Mouse (Mus musculus) embryonic facial prominence, embryonic 11.5 days (tissue): Measurements from ENCODE around the gene Arl11. TPM values are rescaled to one million over a fixed set of nuclear protein-coding genes. Genes with fewer than 3 reads are reported as not detected.
A peak's percentile ranks its signal among the peaks of the same experiment; 100 is the strongest.
"Not testable (repeated sequence)": the region's sequence is repeated elsewhere in the genome, so short reads cannot be mapped to it uniquely, and the experiment has no call there.

Experiments
- ATAC-seq: fragments of 200-750 bp; cut with Nextera tagmentation; replicated peaks from 2 replicates; pipeline ENCODE4 v1.8.0; 2017; ENCODE audit warnings: low read depth; ENCODE audit not compliant: insufficient number of reproducible peaks, low FRiP score, low TSS enrichment
- DNase-seq: peaks from one replicate; pipeline ENCODE4 v3.0.0-alpha.2; 2015; ENCODE audit warnings: low spot score
- H3K27ac ChIP-seq: fragments of 300-500 bp; sonication (generic); replicated peaks from 2 replicates; pipeline ENCODE4 v1.5.1; 2014; ENCODE audit warnings: mild to moderate bottlenecking, low read depth, low read length, control low read depth
- H3K27me3 ChIP-seq: fragments of 300-500 bp; sonication (generic); 2 replicates; pipeline ENCODE4 v1.6.1; 2014; ENCODE audit warnings: mild to moderate bottlenecking, low read length, moderate library complexity, mixed read lengths; ENCODE audit not compliant: control insufficient read depth, insufficient read depth
- H3K36me3 ChIP-seq: fragments of 300-500 bp; sonication (generic); replicated peaks from 2 replicates; pipeline ENCODE4 v1.6.1; 2014; ENCODE audit warnings: low read depth, mild to moderate bottlenecking, low read length, moderate library complexity, mixed read lengths; ENCODE audit not compliant: control insufficient read depth, insufficient read depth
- H3K4me1 ChIP-seq: fragments of 300-500 bp; sonication (generic); 2 replicates; pipeline ENCODE4 v1.6.1; 2014; ENCODE audit warnings: low read length, mixed read lengths; ENCODE audit not compliant: control insufficient read depth, insufficient read depth
- H3K4me2 ChIP-seq: fragments of 300-500 bp; sonication (generic); 2 replicates; pipeline ENCODE4 v1.6.1; 2014; ENCODE audit warnings: low read depth, mild to moderate bottlenecking, control low read depth, low read length, moderate library complexity
- H3K4me3 ChIP-seq: fragments of 300-500 bp; sonication (generic); 2 replicates; pipeline ENCODE4 v1.5.1; 2014; ENCODE audit warnings: low read depth, low read length, control low read depth
- H3K9ac ChIP-seq: fragments of 300-500 bp; sonication (generic); replicated peaks from 2 replicates; pipeline ENCODE4 v1.6.1; 2014; ENCODE audit warnings: mild to moderate bottlenecking, control low read depth, low read length
- H3K9me3 ChIP-seq: fragments of 300-500 bp; sonication (generic); replicated peaks from 2 replicates; pipeline ENCODE4 v1.6.1; 2016; ENCODE audit warnings: mild to moderate bottlenecking, low read length, inconsistent platforms, mixed read lengths; ENCODE audit not compliant: control insufficient read depth
- WGBS: fragments of 180-500 bp; shearing (Covaris S2); extraction: QIAGEN DNeasy Blood & Tissue Kit; methylation state at CpG from one replicate; pipeline ENCODE4 v1.1.7; 2014; 5-methylcytosine and 5-hydroxymethylcytosine counted together
- polyA plus RNA-seq: library from polyadenylated mRNA; unstranded; fragments of >200 nt; fragmentation: Nextera tagmentation; extraction: Ambion mirVana; gene quantifications from 2 replicates; pipeline ENCODE4 v1.2.1, GENCODE M21; 2014

Gene Arl11
- polyA plus RNA-seq, 1 experiment from 2014 or later: 0.74 TPM

DNA sequence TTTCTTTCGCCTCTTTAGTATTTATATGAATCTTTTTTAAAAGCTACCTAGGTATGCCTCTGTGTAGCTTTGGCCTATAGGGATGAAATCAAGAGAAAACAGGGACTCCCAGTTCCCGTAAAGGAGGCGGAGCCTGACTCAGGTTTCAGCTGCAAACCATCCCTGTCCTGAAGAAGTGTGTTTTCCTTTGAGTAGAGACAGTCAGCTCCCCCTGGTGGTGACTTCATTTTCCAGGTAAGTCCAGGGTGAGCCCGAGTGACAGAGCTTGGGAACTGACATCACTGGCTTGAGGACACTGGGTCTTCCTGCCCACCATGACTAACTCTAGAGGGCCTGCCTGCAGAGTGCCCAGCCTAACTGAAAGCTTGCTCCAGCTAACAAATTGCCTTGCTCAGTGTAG, 7.3 kb downstream of the Arl11 start:
- H3K36me3 ChIP-seq: no peaks in the 10 kb centered on the region
- no peaks in the 10 kb centered on the region for H3K27me3 ChIP-seq
- H3K4me2 ChIP-seq: no peak overlapping the region
- no peak overlapping the region for H3K9ac ChIP-seq
- H3K4me3 ChIP-seq: no peak overlapping the region
- no peak overlapping the region for H3K27ac ChIP-seq
- 26% methylated on average over 4 of the region's 4 CpGs for WGBS
- H3K4me1 ChIP-seq: no peaks in the 10 kb centered on the region
- ATAC-seq (0 out of 2 replicates have a peak, but pooled peaks have one; percentile 18), DNase-seq (peak; percentile 82)
- no peaks in the 10 kb centered on the region for H3K9me3 ChIP-seq

DNA sequence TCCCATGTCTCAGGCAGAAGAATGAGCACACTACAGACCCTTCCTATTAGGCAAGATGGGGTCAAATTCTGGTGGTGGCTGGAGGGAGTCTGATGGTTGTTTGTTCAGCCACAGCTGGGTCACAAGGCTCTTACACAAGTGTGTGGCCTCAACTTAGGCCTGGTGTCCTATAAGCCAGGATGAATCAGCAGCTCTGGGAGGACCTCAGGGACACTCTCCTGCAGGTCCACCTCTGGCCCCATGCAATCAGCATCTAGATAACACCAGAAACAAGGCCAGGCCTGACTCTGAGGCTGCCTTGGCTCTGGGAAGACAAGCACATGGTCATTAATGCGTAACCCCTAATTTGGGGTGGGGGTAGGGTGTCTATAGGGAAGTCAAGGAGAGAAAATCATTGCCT, 11.2 kb downstream of the Arl11 start:
- Histone ChIP-seq H3K9ac (no peak overlapping the region), H3K27me3 (no peaks in the 10 kb centered on the region), H3K4me3 (no peak overlapping the region), H3K9me3 (no peaks in the 10 kb centered on the region; the same call in 1 of the 2 replicates), H3K27ac (no peak overlapping the region), H3K4me2 (no peak overlapping the region), H3K4me1 (no peaks in the 10 kb centered on the region), H3K36me3 (no peaks in the 10 kb centered on the region)
- DNase-seq: no peak
- 79% methylated on average over 1 of the region's 1 CpGs for WGBS
- ATAC-seq: no peak

- Histone ChIP-seq H3K4me3 (no peak overlapping the region), H3K27me3 (no peaks in the 10 kb centered on the region), H3K36me3 (no peaks in the 10 kb centered on the region), H3K27ac (no peak overlapping the region), H3K4me2 (no peak overlapping the region), H3K9ac (no peak overlapping the region), H3K9me3 (no peaks in the 10 kb centered on the region; the same call in 1 of the 2 replicates), H3K4me1 (no peaks in the 10 kb centered on the region)
- no peak for DNase-seq
- no peak for ATAC-seq
- 86% methylated on average over 4 of the region's 4 CpGs for WGBS
Observed at GRCm38 (mm10) chr14:61321200-61321599, 11.6 kb downstream of the Arl11 start.

DNA sequence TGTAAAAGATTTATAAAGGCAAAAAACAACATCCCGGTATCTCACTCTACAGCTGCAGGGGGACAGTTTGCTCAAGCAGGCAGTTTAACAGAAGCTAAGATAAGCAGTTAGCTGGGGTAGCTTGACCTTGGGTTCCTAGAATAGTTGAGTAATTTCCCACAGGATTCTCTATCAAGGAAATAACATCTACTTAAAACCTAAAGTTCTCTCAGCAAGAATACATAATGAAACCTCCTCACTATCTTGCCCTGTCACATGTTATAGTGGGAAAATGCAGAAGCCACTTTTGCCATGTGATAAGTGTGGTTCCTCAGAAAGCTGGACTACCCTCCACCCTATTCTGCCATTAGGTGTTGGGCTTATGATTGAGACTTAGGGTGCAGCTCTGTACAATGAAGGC, 13.2 kb downstream of the Arl11 start:
- no peaks in the 10 kb centered on the region for H3K36me3 ChIP-seq
- no peak overlapping the region for H3K4me3 ChIP-seq
- DNase-seq (no peak), ATAC-seq (no peak)
- no peaks in the 10 kb centered on the region for H3K27me3 ChIP-seq
- WGBS: 94% methylated on average over 1 of the region's 1 CpGs
- no peak overlapping the region for H3K27ac ChIP-seq
- no peak overlapping the region for H3K9ac ChIP-seq
- H3K4me1 ChIP-seq: no peaks in the 10 kb centered on the region; the same call in 1 of the 2 replicates
- no peaks in the 10 kb centered on the region; the same call in 1 of the 2 replicates for H3K9me3 ChIP-seq
- no peak overlapping the region for H3K4me2 ChIP-seq

DNA sequence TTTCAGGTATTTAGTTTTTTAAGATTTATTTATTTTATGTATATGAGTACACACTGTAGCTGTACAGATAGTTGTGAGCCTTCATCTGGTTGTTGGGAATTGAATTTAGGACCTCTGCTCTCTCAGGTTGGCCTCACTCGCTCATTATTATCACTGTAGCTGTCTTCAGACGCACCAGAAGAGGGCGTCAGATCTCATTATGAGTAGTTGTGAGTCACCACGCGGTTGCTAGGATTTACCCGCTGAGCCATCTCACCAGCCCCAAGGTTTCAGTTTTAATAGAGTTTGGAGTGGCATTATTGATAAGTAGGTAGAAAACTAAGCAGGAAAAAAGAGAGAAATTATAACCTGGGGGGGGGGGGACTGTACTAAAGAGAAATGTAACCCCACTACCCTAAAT, 17.5 kb downstream of the Arl11 start:
- H3K27ac ChIP-seq, ATAC-seq, H3K36me3 ChIP-seq, H3K27me3 ChIP-seq, H3K9me3 ChIP-seq, H3K9ac ChIP-seq, H3K4me2 ChIP-seq, DNase-seq, H3K4me3 ChIP-seq, H3K4me1 ChIP-seq: not testable (repeated sequence)
- 14% methylated on average over 6 of the region's 6 CpGs for WGBS

GRCm38 (mm10) chr14:61327618-61328450, 18.3 kb downstream of the Arl11 start:
- Histone ChIP-seq H3K36me3 (no peaks in the 10 kb centered on the region), H3K4me1 (no peaks in the 10 kb centered on the region; the same call in 1 of the 2 replicates), H3K27me3 (no peaks in the 10 kb centered on the region), H3K4me2 (peak overlapping the region; percentile 41), H3K9ac (peak overlapping the region; percentile 34), H3K4me3 (peak overlapping the region; percentile 14; the same call in 1 of the 2 replicates), H3K9me3 (no peaks in the 10 kb centered on the region; the same call in 1 of the 2 replicates), H3K27ac (no peak overlapping the region)
- 27% methylated on average over 19 of the region's 19 CpGs for WGBS
- ATAC-seq (peak; percentile 57), DNase-seq (peak; percentile 67)

DNA sequence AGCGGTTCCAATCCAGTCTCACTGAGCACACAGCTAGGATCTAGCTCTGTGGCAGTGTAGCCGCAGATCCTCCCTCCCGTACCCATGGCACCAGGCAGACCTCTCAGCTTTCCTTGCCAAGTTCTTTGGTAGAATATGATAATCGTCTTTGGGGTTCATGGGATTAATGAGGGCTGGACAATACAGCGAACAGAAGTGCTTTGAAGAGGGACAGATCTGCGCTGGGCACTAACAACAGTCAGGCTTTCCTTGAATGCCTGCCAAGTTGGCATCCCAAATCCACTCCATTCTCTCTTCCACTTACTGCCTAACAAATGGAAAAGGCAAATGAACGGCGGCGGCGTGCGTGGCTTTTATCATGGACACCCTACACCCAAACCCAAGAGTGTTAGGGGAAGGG, 21.0 kb downstream of the Arl11 start:
- Histone ChIP-seq H3K9ac (no peak overlapping the region), H3K4me1 (no peaks in the 10 kb centered on the region; the same call in 1 of the 2 replicates), H3K9me3 (no peaks in the 10 kb centered on the region), H3K36me3 (no peaks in the 10 kb centered on the region), H3K4me3 (no peak overlapping the region), H3K27ac (no peak overlapping the region), H3K4me2 (no peak overlapping the region), H3K27me3 (no peaks in the 10 kb centered on the region)
- 83% methylated on average over 11 of the region's 11 CpGs for WGBS
- ATAC-seq (no peak), DNase-seq (no peak)

DNA sequence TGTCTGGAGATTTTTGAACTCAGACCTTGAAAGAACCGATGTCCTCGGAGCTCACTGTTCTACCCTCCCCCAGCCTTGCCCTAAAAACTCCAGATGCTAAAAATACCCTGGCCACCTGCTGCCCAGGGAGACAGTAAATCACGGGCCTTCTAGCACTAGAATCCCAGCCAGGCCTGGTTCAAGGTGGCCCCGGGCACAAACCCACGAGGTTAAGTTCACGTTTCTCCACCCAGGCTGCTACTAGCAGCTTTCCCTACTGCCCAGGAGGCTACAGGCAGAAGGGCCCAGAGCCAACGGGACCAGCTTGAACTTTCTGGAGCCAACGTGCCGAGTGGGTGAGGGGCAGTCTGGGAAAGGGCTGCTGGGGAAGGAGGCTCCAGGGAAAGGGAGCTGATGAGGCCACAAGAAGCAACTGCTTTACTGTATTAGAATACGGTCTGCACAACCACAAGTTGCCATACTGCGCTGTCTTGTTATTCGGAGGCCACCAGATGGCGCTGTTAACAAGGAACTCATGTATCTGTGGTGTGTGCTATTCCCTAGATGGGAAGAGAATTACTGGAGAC, 21.5 kb downstream of the Arl11 start:
- ATAC-seq (no peak; the same call in 1 of the 2 replicates), DNase-seq (peak; percentile 90)
- WGBS: 29% methylated on average over 13 of the region's 13 CpGs
- no peaks in the 10 kb centered on the region; the same call in 1 of the 2 replicates for H3K4me1 ChIP-seq
- H3K9me3 ChIP-seq: no peaks in the 10 kb centered on the region
- H3K27ac ChIP-seq: no peak overlapping the region
- H3K9ac ChIP-seq: no peak overlapping the region
- H3K4me2 ChIP-seq: no peak overlapping the region
- H3K36me3 ChIP-seq: no peaks in the 10 kb centered on the region
- H3K4me3 ChIP-seq: no peak overlapping the region
- no peaks in the 10 kb centered on the region for H3K27me3 ChIP-seq
